Mouse (Mus musculus) embryonic fibroblast, embryonic 13.5 days (primary cell): ENCODE results near the gene Sntb2.

Experiments used
- CTCF ChIP-seq: IDR thresholded peaks from 2 replicates; pipeline ENCODE4 v1.5.1; 2011; ENCODE audit warnings: mild to moderate bottlenecking, control low read depth, low read length, moderate library complexity, borderline replicate concordance; ENCODE audit not compliant: insufficient read depth
- POLR2A ChIP-seq: IDR thresholded peaks from 2 replicates; pipeline ENCODE4 v1.6.1; 2011; ENCODE audit warnings: low read depth, mild to moderate bottlenecking, control low read depth, low read length, moderate library complexity

- TF ChIP-seq CTCF, result no peak
- no peak for TF ChIP-seq POLR2A
These were observed 10.6 kb upstream of the Sntb2 start for GRCm38 (mm10) chr8:106924904-106925349.
